Mouse (Mus musculus) erythroblast, embryonic 14.5 days (primary cell): ENCODE measurements at regions not wholly inside any gene's neighbourhood (a gene's known extent, or its start where the extent isn't known, plus 50 kb on each side); places are given as distances from the start of the nearest gene placed in this dataset.

Source experiments
- H3K27me3 ChIP-seq: 2 replicates; pipeline ENCODE4 v1.6.1; 2012; ENCODE audit warnings: inconsistent platforms; ENCODE audit not compliant: control insufficient read depth
- H3K36me3 ChIP-seq: 2 replicates; pipeline ENCODE4 v1.6.1; 2012; ENCODE audit warnings: mild to moderate bottlenecking, inconsistent platforms; ENCODE audit not compliant: control insufficient read depth
- H3K4me1 ChIP-seq: 2 replicates; pipeline ENCODE4 v1.6.1; 2012; ENCODE audit warnings: inconsistent platforms; ENCODE audit not compliant: control insufficient read depth
- H3K4me3 ChIP-seq: replicated peaks from 2 replicates; pipeline ENCODE3; 2012; ENCODE audit warnings: moderate library complexity, mild to moderate bottlenecking, inconsistent platforms
- H3K9me3 ChIP-seq: 2 replicates; pipeline ENCODE4 v1.6.1; 2012; ENCODE audit warnings: low read length, inconsistent platforms, mixed read lengths; ENCODE audit not compliant: control insufficient read depth
- GATA1 ChIP-seq: IDR thresholded peaks from 2 replicates; pipeline ENCODE4 v1.6.1; 2012; ENCODE audit warnings: low read length, inconsistent platforms, mixed read lengths
- TAL1 ChIP-seq: IDR thresholded peaks from 3 replicates; pipeline ENCODE4 v1.6.1; 2012; ENCODE audit warnings: low read length, inconsistent platforms, mixed read lengths

DNA sequence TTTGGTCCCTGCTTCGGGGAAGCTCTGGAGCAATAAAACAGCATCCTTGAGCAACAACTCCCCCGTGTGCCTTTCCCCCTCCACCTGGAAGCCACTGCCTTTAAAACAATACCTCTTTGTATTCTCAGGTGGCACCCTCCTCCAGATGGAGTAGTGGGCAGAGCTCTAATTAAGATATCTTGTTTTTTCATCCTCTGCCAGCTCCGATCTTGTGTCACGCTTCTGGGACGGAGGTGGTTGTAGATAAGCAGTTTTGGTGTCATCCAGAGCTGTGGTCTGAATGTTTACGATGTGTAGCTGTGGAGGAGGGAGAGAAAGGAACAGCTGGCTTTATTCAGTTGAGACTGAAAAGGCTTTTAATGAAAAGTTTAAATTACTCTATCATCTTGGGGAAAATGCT is 572.3 kb downstream of the Adgrl2 start:
- Histone ChIP-seq H3K36me3 (no peaks in the 10 kb centered on the region), H3K9me3 (no peaks in the 10 kb centered on the region), H3K4me3 (no peak overlapping the region), H3K4me1 (peaks cover 6% of the 10 kb centered on the region), H3K27me3 (no peaks in the 10 kb centered on the region)
- no peak for TF ChIP-seq GATA1
- TF ChIP-seq TAL1, result no peak

DNA sequence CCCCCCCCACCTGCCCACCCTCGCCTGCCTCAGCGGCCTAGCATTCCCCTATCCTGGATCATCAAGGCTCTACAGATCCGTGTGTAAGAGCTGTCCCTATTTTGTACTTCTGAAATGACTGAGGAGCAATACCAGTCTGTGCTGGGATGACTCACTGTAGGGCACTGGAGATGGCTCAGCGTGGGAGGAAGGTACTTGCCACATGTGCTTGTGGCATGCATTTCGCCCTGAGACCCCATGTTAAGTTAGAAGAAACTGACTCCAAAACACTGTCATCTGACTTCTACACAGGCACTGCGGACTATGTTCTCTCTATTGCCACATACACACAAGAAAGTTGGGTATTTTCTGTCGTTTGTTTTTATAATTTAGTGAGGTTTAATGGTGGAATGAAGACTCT is 574.9 kb downstream of the Adgrl2 start:
- Histone ChIP-seq H3K36me3 (no peaks in the 10 kb centered on the region), H3K4me1 (peaks cover 6% of the 10 kb centered on the region)
- TF ChIP-seq TAL1, result no peak
- TF ChIP-seq GATA1, result no peak

DNA sequence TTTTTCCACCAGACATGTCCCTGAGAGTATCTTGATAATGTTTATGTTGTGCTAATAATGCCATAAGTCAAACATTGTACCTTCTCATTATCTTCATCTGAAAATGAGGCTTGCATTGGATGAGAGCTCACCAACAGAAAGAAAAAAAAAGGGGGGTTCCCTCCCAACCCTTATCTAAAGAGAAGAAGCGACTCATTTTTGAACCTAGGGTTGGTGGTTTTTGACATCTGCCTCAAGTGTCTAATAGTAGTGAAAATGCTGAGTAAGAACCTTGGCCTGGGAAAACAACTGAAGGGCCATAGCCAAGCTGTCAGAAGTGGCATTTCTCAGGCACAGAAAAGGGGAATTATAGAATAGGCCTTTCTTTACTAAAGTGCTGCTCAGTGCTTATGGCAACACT is 577.3 kb downstream of the Adgrl2 start:
- H3K9me3 ChIP-seq, result no peaks in the 10 kb centered on the region
- H3K27me3 ChIP-seq, result no peaks in the 10 kb centered on the region
- H3K4me3 ChIP-seq, result no peak overlapping the region
- no peaks in the 10 kb centered on the region for H3K36me3 ChIP-seq
- H3K4me1 ChIP-seq, result peaks cover 1% of the 10 kb centered on the region
- TF ChIP-seq TAL1, result no peak
- no peak for TF ChIP-seq GATA1

More for the DNA sequence above, 574.9 kb downstream of the Adgrl2 start:
- no peaks in the 10 kb centered on the region for H3K27me3 ChIP-seq
- no peak overlapping the region for H3K4me3 ChIP-seq
- H3K9me3 ChIP-seq, result no peaks in the 10 kb centered on the region

DNA sequence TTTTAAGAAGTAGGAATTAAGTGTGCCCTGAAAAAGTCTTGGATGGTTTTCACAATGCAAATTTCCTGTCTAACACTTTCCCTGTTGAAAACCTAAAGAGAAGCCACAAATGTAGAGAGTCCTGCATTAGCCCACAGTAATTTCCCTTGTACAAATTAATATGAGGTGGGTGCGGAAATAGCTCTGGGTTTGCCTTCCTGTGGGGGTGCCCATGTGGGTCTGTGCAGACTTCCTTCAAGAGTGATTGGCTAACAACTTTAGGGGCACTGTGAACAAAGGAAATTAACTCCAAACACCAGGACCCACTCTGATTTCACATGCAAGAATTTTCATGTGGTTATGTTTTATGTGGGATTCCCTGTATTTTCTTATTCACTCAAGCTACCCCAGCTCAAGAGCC is 578.2 kb downstream of the Adgrl2 start:
- TF ChIP-seq TAL1 (no peak), GATA1 (no peak)
- no peaks in the 10 kb centered on the region for H3K27me3 ChIP-seq
- H3K4me3 ChIP-seq, result no peak overlapping the region
- no peaks in the 10 kb centered on the region for H3K4me1 ChIP-seq
- H3K9me3 ChIP-seq, result no peaks in the 10 kb centered on the region
- H3K36me3 ChIP-seq, result no peaks in the 10 kb centered on the region

DNA sequence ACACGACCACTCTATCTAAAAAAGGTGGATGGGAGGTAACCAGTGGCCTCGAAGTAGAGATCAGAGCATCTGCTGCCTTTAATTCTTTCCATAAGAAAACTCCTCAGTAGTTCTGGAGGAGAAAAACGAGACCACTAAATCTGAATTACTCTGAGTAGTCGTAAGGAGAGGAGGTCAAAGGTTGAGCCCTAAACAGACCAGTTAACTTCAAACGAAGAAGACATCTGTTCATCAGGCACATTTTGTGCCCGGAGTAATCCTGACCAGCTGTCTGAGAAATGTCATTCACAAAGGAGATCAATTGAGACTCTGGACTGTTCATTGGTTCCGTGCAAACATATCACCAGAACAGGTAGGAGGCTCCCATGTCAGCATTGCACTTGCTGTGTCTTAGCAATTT is 592.0 kb downstream of the Adgrl2 start:
- no peak overlapping the region for H3K4me3 ChIP-seq
- no peaks in the 10 kb centered on the region for H3K36me3 ChIP-seq
- no peaks in the 10 kb centered on the region for H3K27me3 ChIP-seq
- H3K4me1 ChIP-seq, result no peaks in the 10 kb centered on the region
- TF ChIP-seq GATA1 (no peak), TAL1 (no peak)
- no peaks in the 10 kb centered on the region for H3K9me3 ChIP-seq

DNA sequence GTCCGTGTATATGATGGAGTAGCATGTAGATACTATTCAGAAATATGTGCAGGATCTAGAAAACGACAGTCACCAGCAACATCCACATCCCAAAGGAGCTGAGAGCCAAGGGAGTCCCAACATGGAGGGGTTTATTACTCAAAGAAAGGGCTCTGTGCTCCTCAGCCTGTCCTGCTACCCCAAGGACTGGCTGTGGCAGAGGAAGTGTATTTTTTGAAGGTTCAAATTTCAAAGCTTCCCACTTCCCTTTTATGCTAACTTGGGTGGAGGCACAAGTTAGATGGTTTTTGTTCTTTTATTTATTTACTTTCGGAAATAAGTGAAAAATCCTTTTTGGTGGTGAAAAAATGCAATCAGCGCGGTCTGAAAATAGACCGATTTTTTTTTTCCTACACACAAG is 602.8 kb downstream of the Adgrl2 start:
- Histone ChIP-seq H3K4me3 (no peak overlapping the region), H3K36me3 (no peaks in the 10 kb centered on the region), H3K4me1 (no peaks in the 10 kb centered on the region), H3K9me3 (peaks cover 2% of the 10 kb centered on the region; the same call in 1 of the 2 replicates), H3K27me3 (no peaks in the 10 kb centered on the region)
- TF ChIP-seq TAL1 (no peak), GATA1 (no peak)

DNA sequence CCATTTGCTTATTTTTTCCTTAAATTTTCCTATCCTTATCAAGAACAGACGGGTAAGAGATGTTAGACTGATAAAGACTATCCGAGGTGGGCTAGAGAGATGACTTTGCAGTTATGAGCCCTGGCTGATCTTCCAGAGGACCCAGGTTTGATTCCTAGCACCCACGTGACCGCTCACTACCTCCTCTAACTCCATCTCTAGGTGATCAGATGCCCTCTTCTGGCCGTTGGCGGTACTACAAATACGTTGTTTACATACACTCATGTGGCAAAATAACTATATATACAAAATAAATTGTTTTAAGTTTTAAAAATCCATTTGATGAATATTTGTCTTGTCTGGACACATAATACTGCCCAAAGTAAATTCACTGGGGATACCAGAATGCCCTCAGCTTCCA is 604.6 kb downstream of the Adgrl2 start:
- H3K4me1 ChIP-seq, result no peaks in the 10 kb centered on the region
- TF ChIP-seq TAL1, result no peak
- TF ChIP-seq GATA1, result no peak
- H3K9me3 ChIP-seq, result peaks cover 2% of the 10 kb centered on the region; the same call in 1 of the 2 replicates
- H3K27me3 ChIP-seq, result no peaks in the 10 kb centered on the region
- no peaks in the 10 kb centered on the region for H3K36me3 ChIP-seq
- no peak overlapping the region for H3K4me3 ChIP-seq

DNA sequence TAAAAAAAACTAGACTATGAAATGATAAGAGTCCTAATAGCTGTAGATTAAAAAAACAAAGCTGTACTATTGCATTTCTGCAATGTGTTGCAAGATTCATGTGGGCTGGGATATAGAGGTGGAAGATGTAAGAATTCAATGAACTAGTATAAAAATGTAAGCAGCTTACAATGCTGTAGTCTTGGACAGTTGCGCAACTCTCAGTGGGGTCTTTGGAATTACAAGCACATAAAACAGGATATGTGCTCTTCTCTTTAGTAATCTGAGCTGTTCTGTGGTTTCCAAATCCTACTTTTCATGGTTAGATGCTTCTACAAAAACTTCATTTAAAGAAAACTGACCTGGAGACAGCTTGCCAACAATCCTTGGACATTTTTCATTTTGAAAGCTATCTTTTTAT is 609.3 kb downstream of the Adgrl2 start:
- H3K36me3 ChIP-seq, result no peaks in the 10 kb centered on the region
- H3K4me3 ChIP-seq, result no peak overlapping the region
- H3K4me1 ChIP-seq, result no peaks in the 10 kb centered on the region
- no peaks in the 10 kb centered on the region for H3K27me3 ChIP-seq
- TF ChIP-seq GATA1, result no peak
- TF ChIP-seq TAL1, result no peak
- peaks cover 2% of the 10 kb centered on the region; the same call in 1 of the 2 replicates for H3K9me3 ChIP-seq

DNA sequence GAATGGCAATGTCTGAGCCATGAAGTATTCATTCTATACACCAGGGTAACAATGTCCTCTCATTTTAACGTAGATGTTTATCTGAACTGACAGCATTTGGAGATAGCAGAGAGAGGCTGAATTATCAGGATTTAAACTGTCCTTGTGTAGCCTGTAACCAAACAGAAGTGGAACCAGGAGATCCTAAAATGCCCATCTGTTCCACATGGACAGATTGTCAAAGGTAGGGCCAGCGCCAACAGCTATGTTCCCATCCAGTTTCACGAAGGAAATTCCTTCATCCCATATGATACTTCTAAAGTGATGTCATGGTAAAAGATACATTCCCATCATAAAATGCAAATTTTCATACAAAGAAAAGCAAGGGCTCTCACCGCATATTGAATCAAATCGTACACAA is 627.0 kb downstream of the Adgrl2 start:
- H3K9me3 ChIP-seq, result peaks cover 2% of the 10 kb centered on the region; the same call in 1 of the 2 replicates
- no peaks in the 10 kb centered on the region for H3K27me3 ChIP-seq
- no peaks in the 10 kb centered on the region for H3K4me1 ChIP-seq
- TF ChIP-seq TAL1 (no peak), GATA1 (no peak)
- no peaks in the 10 kb centered on the region for H3K36me3 ChIP-seq
- no peak overlapping the region for H3K4me3 ChIP-seq

DNA sequence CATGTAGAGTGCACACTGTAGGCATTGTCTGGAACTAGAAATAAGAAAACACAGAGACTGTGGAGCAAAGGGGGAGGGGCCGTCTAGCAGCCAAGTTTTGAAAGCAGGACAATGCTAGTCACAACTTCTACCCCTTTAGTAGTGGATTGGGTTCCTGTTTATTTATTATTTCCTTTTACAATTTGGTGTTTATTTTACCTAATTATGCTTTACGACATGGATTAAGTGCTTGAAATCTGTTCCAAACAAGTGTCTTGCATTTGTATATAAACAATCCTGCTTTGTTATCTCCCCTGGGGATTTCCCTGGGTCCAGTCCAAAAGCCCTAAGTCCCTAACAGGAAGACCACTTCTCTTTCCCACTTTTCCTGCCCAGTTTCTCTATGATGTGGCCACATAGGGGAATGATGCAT is 627.9 kb downstream of the Adgrl2 start:
- Histone ChIP-seq H3K4me3 (no peak overlapping the region), H3K27me3 (no peaks in the 10 kb centered on the region), H3K9me3 (peaks cover 2% of the 10 kb centered on the region; the same call in 1 of the 2 replicates), H3K36me3 (no peaks in the 10 kb centered on the region), H3K4me1 (no peaks in the 10 kb centered on the region)
- TF ChIP-seq TAL1 (no peak), GATA1 (no peak)
